Mouse (Mus musculus) natural killer cell, adult 2 months (primary cell): ENCODE measurements around the gene 1810037I17Rik.
"Not testable (repeated sequence)": the region's sequence is repeated elsewhere in the genome, so short reads cannot be mapped to it uniquely, and the experiment has no call there.

ENCODE experiments used
- DNase-seq, 2 experiments: peaks; one replicate each; pipeline ENCODE4 v3.0.0; 2022; ENCODE audit warnings: low spot score in 2 of 2

The 1810037I17Rik gene

GRCm38 (mm10) chr3:122932466-122932865 lies 8.5 kb downstream of the 1810037I17Rik start:
- no peak for DNase-seq

GRCm38 (mm10) chr3:122937176-122937575 lies 13.2 kb downstream of the 1810037I17Rik start:
- DNase-seq, result not testable (repeated sequence)

- DNase-seq, result peak in 1 of 2 experiments; percentile 17
These were observed 15.2 kb downstream of the 1810037I17Rik start for GRCm38 (mm10) chr3:122939215-122939614.

- DNase-seq, result no peak
These were observed 19.4 kb downstream of the 1810037I17Rik start for GRCm38 (mm10) chr3:122943387-122943890.

- DNase-seq, result no peak
These were observed 26.1 kb downstream of the 1810037I17Rik start for GRCm38 (mm10) chr3:122950129-122950528.

GRCm38 (mm10) chr3:122964301-122964700 lies 40.3 kb downstream of the 1810037I17Rik start:
- DNase-seq, result no peak

GRCm38 (mm10) chr3:122968391-122968790 lies 44.4 kb downstream of the 1810037I17Rik start:
- no peak for DNase-seq

GRCm38 (mm10) chr3:122972126-122972822 lies 48.3 kb downstream of the 1810037I17Rik start:
- DNase-seq, result no peak

- no peak for DNase-seq
These were observed 50.8 kb downstream of the 1810037I17Rik start for GRCm38 (mm10) chr3:122974833-122975232.

- DNase-seq, result no peak
These were observed 51.4 kb downstream of the 1810037I17Rik start for GRCm38 (mm10) chr3:122975363-122975762.
